Mouse (Mus musculus): ENCODE measurements around the gene Pcid2. TPM values are rescaled to one million over a fixed set of nuclear protein-coding genes. Genes with fewer than 3 reads are reported as not detected.

Pcid2 gene
- polyA plus RNA-seq (2015; fragmentation: Illumina TruSeq; extraction: RNeasy Lipid Tissue Mini Kit (QIAGEN cat#74804); ENCODE audit: insufficient read depth, low replicate concordance) = 30.1 TPM

DNA sequence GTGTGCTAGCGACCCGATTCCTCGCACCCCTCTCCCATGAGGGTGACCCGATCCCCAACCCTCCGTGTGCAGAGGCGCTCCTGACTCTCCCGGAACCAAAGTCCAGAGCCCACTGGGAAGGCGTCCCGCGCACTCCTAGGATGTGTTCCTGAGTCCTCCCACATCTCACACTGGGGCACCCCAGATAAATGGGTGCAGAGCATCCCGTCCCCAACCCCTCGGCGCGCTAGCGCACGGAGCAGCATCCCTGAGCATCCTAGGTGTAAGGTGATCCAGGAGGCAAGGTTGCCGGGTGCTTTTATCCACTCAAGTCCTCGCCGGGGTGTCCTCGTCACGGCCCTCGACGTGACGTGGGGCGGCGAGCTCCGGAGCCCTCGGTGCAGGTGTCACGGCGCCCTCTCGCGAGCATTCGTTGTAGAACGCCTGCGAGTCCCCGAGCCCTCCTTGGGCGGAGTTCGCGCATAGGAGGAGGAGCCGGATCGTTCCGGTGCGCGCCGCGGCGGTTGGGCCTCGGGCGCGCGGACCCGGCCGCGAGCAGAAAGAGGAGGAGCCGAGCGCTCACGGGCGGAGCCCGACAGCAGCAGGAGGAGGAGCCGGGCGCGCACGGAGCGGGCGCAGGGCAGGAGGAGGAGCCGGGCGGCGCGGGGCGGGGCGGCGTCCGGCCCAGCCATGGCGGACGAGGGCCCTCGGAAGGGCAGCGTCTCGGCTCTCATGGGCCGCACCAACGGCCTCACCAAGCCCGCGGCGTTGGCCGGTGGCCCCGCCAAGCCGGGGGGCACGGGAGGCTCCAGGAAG, at the start of gene Pcid2, which contains the start of gene Cul4a:
Gene Pcid2, minus strand, starts transcription at position 373 of the 795 bp plus-strand sequence.
Gene Cul4a, plus strand, starts transcription at position 535 of the 795 bp plus-strand sequence.

DNA sequence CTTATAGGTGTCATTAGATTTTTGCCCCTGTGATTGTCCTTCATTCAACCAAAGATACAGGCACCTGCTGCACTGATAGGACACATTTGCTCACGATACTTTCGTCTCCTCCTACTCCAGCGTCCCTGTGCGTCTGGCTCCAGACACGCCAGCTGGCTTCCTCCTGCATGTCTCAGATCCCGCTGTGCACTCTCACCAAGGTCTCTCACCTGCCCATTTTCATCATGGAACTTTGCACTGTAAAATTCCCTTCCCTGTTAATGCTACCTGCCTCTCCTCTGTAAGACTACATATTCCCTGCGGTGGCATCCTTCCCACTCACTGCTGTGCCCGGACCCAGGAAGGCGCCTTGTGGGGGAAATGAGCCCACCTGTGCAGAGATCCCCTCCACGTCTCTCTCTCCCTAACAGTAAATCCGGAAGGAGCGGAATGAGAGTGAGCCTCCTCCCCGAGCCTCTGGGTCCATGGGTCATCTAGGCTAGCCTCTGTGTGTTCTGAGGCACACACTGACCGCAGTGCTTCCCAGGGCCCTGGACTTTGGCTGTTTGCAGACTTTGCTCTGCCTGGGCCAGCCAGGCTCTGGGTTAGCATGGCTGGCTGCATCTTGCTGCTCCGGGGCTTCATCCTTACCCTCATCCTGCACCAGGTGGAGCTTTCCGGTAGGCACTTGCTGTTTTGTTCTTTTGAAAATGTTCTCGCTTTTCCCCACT, 44.7 kb downstream of the Pcid2 start, which contains the start of gene Proz:
Gene Proz, plus strand, starts transcription at position 474 of the 710 bp plus-strand sequence.

GRCm38 (mm10) chr8:13037015-13037414, 68.2 kb downstream of the Pcid2 start, which contains the start of gene F10:
TSS of gene F10 (plus strand) at chr8:13037308.

Other genes starting within 250 kb of the Pcid2 start
- gene Mcf2l, start 231.7 kb downstream of the Pcid2 start, polyA plus RNA-seq (2015; fragmentation: Illumina TruSeq; extraction: RNeasy Lipid Tissue Mini Kit (QIAGEN cat#74804); ENCODE audit: insufficient read depth, low replicate concordance) = 3.7 TPM
- gene F7, start 79.4 kb downstream of the Pcid2 start, polyA plus RNA-seq (2015; fragmentation: Illumina TruSeq; extraction: RNeasy Lipid Tissue Mini Kit (QIAGEN cat#74804); ENCODE audit: insufficient read depth, low replicate concordance) = 0.25 TPM
- 0.97 TPM for gene F10, start 68.2 kb downstream of the Pcid2 start, polyA plus RNA-seq (2015; fragmentation: Illumina TruSeq; extraction: RNeasy Lipid Tissue Mini Kit (QIAGEN cat#74804); ENCODE audit: insufficient read depth, low replicate concordance)
- gene Proz, start 44.5 kb downstream of the Pcid2 start, polyA plus RNA-seq (2015; fragmentation: Illumina TruSeq; extraction: RNeasy Lipid Tissue Mini Kit (QIAGEN cat#74804); ENCODE audit: insufficient read depth, low replicate concordance) = not detected
- 51.4 TPM for gene Cul4a, start 162 bp upstream of the Pcid2 start, polyA plus RNA-seq (2015; fragmentation: Illumina TruSeq; extraction: RNeasy Lipid Tissue Mini Kit (QIAGEN cat#74804); ENCODE audit: insufficient read depth, low replicate concordance)
- gene Lamp1, start 53.7 kb upstream of the Pcid2 start, polyA plus RNA-seq (2015; fragmentation: Illumina TruSeq; extraction: RNeasy Lipid Tissue Mini Kit (QIAGEN cat#74804); ENCODE audit: insufficient read depth, low replicate concordance) = 324 TPM
- 0.41 TPM for gene Grtp1, start 95.2 kb upstream of the Pcid2 start, polyA plus RNA-seq (2015; fragmentation: Illumina TruSeq; extraction: RNeasy Lipid Tissue Mini Kit (QIAGEN cat#74804); ENCODE audit: insufficient read depth, low replicate concordance)
- not detected for gene Adprhl1, start 148.7 kb upstream of the Pcid2 start, polyA plus RNA-seq (2015; fragmentation: Illumina TruSeq; extraction: RNeasy Lipid Tissue Mini Kit (QIAGEN cat#74804); ENCODE audit: insufficient read depth, low replicate concordance)
- gene Dcun1d2, start 182.7 kb upstream of the Pcid2 start, polyA plus RNA-seq (2015; fragmentation: Illumina TruSeq; extraction: RNeasy Lipid Tissue Mini Kit (QIAGEN cat#74804); ENCODE audit: insufficient read depth, low replicate concordance) = 18.0 TPM
- gene Tmco3, start 182.7 kb upstream of the Pcid2 start, polyA plus RNA-seq (2015; fragmentation: Illumina TruSeq; extraction: RNeasy Lipid Tissue Mini Kit (QIAGEN cat#74804); ENCODE audit: insufficient read depth, low replicate concordance) = 12.0 TPM
- gene Tfdp1, start 233.3 kb upstream of the Pcid2 start, polyA plus RNA-seq (2015; fragmentation: Illumina TruSeq; extraction: RNeasy Lipid Tissue Mini Kit (QIAGEN cat#74804); ENCODE audit: insufficient read depth, low replicate concordance) = 62.2 TPM